Comparison of ENCODE assay signal across 26 mouse cellular contexts in the genomic region with DNA sequence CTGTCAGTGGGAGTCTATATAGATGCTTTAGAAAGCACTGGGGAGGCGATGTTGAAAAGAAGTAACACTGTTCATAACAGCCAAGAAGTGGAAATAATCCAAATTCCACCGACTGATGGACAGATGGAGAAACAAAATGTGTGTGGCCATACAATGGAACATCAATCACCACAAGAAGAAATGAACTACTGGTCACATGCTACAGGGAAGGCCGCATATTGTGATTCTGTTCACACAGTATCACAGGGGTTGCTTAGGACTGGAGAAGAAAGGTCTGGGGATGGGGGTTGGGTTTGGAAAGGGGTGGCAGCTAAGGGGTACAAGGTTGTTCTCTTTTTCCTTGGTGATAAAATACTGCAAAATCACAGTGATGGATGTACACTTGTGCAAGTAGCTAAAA. TPM values are rescaled to one million over a fixed set of nuclear protein-coding genes. Genes with fewer than 3 reads are reported as not detected.
DNase-seq lines count a peak whose midpoint lies in the region; ATAC-seq and TF ChIP-seq lines count a peak whose summit lies in the region.
"Had no signal": no experiment of that assay in that cellular context is flagged by ENCODE, and none has a peak within 500 bp of the region (broad histone marks: within the 10 kb centered on the region; RNA-seq: fewer than 3 reads in every experiment).

No protein-coding gene starts in this region.

- 0 out of 2 replicates have a peak, but pooled peaks have one; percentile 46 for ATAC-seq in kidney, embryonic 14.5 days (ENCODE audit: low FRiP score, low TSS enrichment)
- peak; percentile 74; the same call in 1 of the 2 replicates for ATAC-seq in forebrain, embryonic 13.5 days
- ATAC-seq in forebrain, postnatal 0 days = peak; percentile 73
- ATAC-seq in granulocyte monocyte progenitor cell, adult 5-6 weeks (replicated peaks; ENCODE audit: poor library complexity, severe bottlenecking) = no peak
- ATAC-seq: hindbrain, embryonic 16.5 days had no signal

- H3K36me3 ChIP-seq in kidney, embryonic 14.5 days (ENCODE audit: control insufficient read depth, insufficient read depth, low read length) = no peaks in the 10 kb centered on the region; the same call in 1 of the 2 replicates
- H3K36me3 ChIP-seq in forebrain, embryonic 13.5 days (ENCODE audit: poor library complexity, severe bottlenecking) = no peaks in the 10 kb centered on the region
- no peaks in the 10 kb centered on the region for H3K36me3 ChIP-seq in forebrain, postnatal 0 days (ENCODE audit: insufficient read depth)

- H3K9ac ChIP-seq in kidney, embryonic 14.5 days (ENCODE audit: low read depth, low read length) = no peak overlapping the region
- no peak overlapping the region for H3K9ac ChIP-seq in forebrain, embryonic 13.5 days
- no peak overlapping the region for H3K9ac ChIP-seq in forebrain, postnatal 0 days
- H3K9ac ChIP-seq: heart, embryonic 13.5 days had no signal

- no peak overlapping the region for H3K4me2 ChIP-seq in kidney, embryonic 14.5 days (replicated peaks; ENCODE audit: low read depth, low read length)
- H3K4me2 ChIP-seq in forebrain, embryonic 13.5 days = no peak overlapping the region
- H3K4me2 ChIP-seq in forebrain, postnatal 0 days (ENCODE audit: low read depth) = no peak overlapping the region
- H3K4me2 ChIP-seq: heart, embryonic 13.5 days had no signal

- DNase-seq in kidney, adult 8-10 months = no peak
- peak; percentile 67 for DNase-seq in brain, embryonic 14.5 days (ENCODE audit: low read depth)
- no peak for DNase-seq in forebrain, postnatal 0 days
- no peak for DNase-seq in heart, adult 11 months
- DNase-seq in lung, postnatal 36 days = no peak
- DNase-seq: adrenal gland, adult 2 months; adrenal gland, postnatal 25 days; cerebellum, adult 11-12 months; cerebellum, adult 9-10 months; cerebellum, postnatal 36 days; gastrocnemius, postnatal 36 days; heart, postnatal 36 days; kidney, adult 11 months had no signal

- no peaks in the 10 kb centered on the region for H3K27me3 ChIP-seq in kidney, embryonic 14.5 days (ENCODE audit: control insufficient read depth, insufficient read depth, low read length)
- no peaks in the 10 kb centered on the region for H3K27me3 ChIP-seq in forebrain, embryonic 13.5 days
- no peaks in the 10 kb centered on the region for H3K27me3 ChIP-seq in forebrain, postnatal 0 days (ENCODE audit: insufficient read depth, low read length)
- H3K27me3 ChIP-seq: heart, embryonic 13.5 days had no signal

- H3K4me3 ChIP-seq in kidney, embryonic 14.5 days (ENCODE audit: low read length) = no peak overlapping the region
- H3K4me3 ChIP-seq in forebrain, embryonic 13.5 days = no peak overlapping the region
- no peak overlapping the region for H3K4me3 ChIP-seq in forebrain, postnatal 0 days (ENCODE audit: low read depth, low read length)
- H3K4me3 ChIP-seq: embryonic facial prominence, embryonic 10.5 days; heart, embryonic 13.5 days had no signal

- no peak for TF ChIP-seq POLR2A in brain, embryonic 14.5 days (IDR thresholded peaks at IDR 0.05; ENCODE audit: borderline replicate concordance, extremely low read depth, insufficient read depth, insufficient read length, poor library complexity, severe bottlenecking)

- WGBS in kidney, embryonic 14.5 days = 77% methylated on average over 3 of the region's 3 CpGs
- 37% methylated on average over 3 of the region's 3 CpGs for WGBS in forebrain, embryonic 13.5 days
- WGBS in forebrain, postnatal 0 days = 19% methylated on average over 3 of the region's 3 CpGs

- H3K27ac ChIP-seq in kidney, embryonic 14.5 days (ENCODE audit: low read depth, low read length) = no peak overlapping the region
- no peak overlapping the region for H3K27ac ChIP-seq in forebrain, embryonic 13.5 days
- H3K27ac ChIP-seq in forebrain, postnatal 0 days (ENCODE audit: low read depth, low read length) = no peak overlapping the region
- H3K27ac ChIP-seq: embryonic facial prominence, embryonic 10.5 days; heart, embryonic 13.5 days had no signal

- TF ChIP-seq CTCF in brain, embryonic 14.5 days (IDR thresholded peaks at IDR 0.05; ENCODE audit: borderline replicate concordance, extremely low read depth, insufficient read depth, insufficient read length) = no peak
- no peak for TF ChIP-seq CTCF in forebrain, postnatal 0 days (IDR thresholded peaks at IDR 0.05; ENCODE audit: low read depth)

- H3K4me1 ChIP-seq in kidney, embryonic 14.5 days (ENCODE audit: control insufficient read depth, insufficient read depth, low read length) = 0 out of 2 replicates have a peak, but pooled peaks cover 5% of the 10 kb centered on the region
- peaks cover 16% of the 10 kb centered on the region; the same call in 1 of the 2 replicates for H3K4me1 ChIP-seq in forebrain, embryonic 13.5 days
- no peaks in the 10 kb centered on the region for H3K4me1 ChIP-seq in forebrain, postnatal 0 days (ENCODE audit: insufficient read depth)

- no peaks in the 10 kb centered on the region for H3K9me3 ChIP-seq in kidney, embryonic 14.5 days (ENCODE audit: control insufficient read depth, low read length)
- no peaks in the 10 kb centered on the region for H3K9me3 ChIP-seq in forebrain, embryonic 13.5 days (replicated peaks)
- H3K9me3 ChIP-seq in forebrain, postnatal 0 days (ENCODE audit: low read length) = no peaks in the 10 kb centered on the region
- H3K9me3 ChIP-seq: embryonic facial prominence, embryonic 10.5 days; heart, embryonic 13.5 days had no signal

RNA-seq across cellular contexts. Expression of a gene that starts 9.5 kb away (rescaled TPM):
- 7.1 and 16.4 TPM in 2 replicates for polyA plus RNA-seq in kidney, embryonic 14.5 days (2014; fragmentation: Nextera tagmentation; extraction: Ambion mirVana)
- 3.2 and 4.9 TPM in 2 replicates for polyA plus RNA-seq in brain, embryonic 14.5 days (2012; rRNA removed)
- polyA plus RNA-seq in forebrain, embryonic 13.5 days (2015; fragmentation: Nextera tagmentation; extraction: Ambion mirVana) = 5.3 and 5.4 TPM in 2 replicates
- 15.5 and 19.2 TPM in 2 replicates for total RNA-seq in forebrain, postnatal 0 days (2014; rRNA removed)
- polyA plus RNA-seq in forebrain, postnatal 0 days (2015; fragmentation: Nextera tagmentation; extraction: Ambion mirVana) = 9.7 and 11.9 TPM in 2 replicates
- total RNA-seq in granulocyte monocyte progenitor cell, adult 5-6 weeks (2014; fragmentation: Nextera tagmentation) = 5.8 and 8.3 TPM in 2 replicates
- 4.6 and 4.9 TPM in 2 replicates for total RNA-seq in granulocyte monocyte progenitor cell, adult 5-6 weeks (2017)

RNA-seq across cellular contexts. Expression of a gene that starts 50.8 kb away (rescaled TPM):
- polyA plus RNA-seq in kidney, embryonic 14.5 days (2014; fragmentation: Nextera tagmentation; extraction: Ambion mirVana) = 91.8 and 125 TPM in 2 replicates
- polyA plus RNA-seq in brain, embryonic 14.5 days (2012; rRNA removed) = 34.3 and 45.9 TPM in 2 replicates
- polyA plus RNA-seq in forebrain, embryonic 13.5 days (2015; fragmentation: Nextera tagmentation; extraction: Ambion mirVana) = 112 and 136 TPM in 2 replicates
- total RNA-seq in forebrain, postnatal 0 days (2014; rRNA removed) = 27.4 and 33.2 TPM in 2 replicates
- polyA plus RNA-seq in forebrain, postnatal 0 days (2015; fragmentation: Nextera tagmentation; extraction: Ambion mirVana) = 94.9 and 109 TPM in 2 replicates
- total RNA-seq in granulocyte monocyte progenitor cell, adult 5-6 weeks (2014; fragmentation: Nextera tagmentation) = 87.5 and 95.1 TPM in 2 replicates
- 34.8 and 40.8 TPM in 2 replicates for total RNA-seq in granulocyte monocyte progenitor cell, adult 5-6 weeks (2017)

RNA-seq across cellular contexts. Expression of a gene that starts 55.7 kb away (rescaled TPM):
- polyA plus RNA-seq in kidney, embryonic 14.5 days (2014; fragmentation: Nextera tagmentation; extraction: Ambion mirVana) = not detected in 2 replicates
- not detected in 2 replicates for polyA plus RNA-seq in brain, embryonic 14.5 days (2012; rRNA removed)
- polyA plus RNA-seq in forebrain, embryonic 13.5 days (2015; fragmentation: Nextera tagmentation; extraction: Ambion mirVana) = not detected in 2 replicates
- not detected in 2 replicates for total RNA-seq in forebrain, postnatal 0 days (2014; rRNA removed)
- polyA plus RNA-seq in forebrain, postnatal 0 days (2015; fragmentation: Nextera tagmentation; extraction: Ambion mirVana) = not detected in 2 replicates
- not detected in 2 replicates for total RNA-seq in granulocyte monocyte progenitor cell, adult 5-6 weeks (2014; fragmentation: Nextera tagmentation)
- not detected in 2 replicates for total RNA-seq in granulocyte monocyte progenitor cell, adult 5-6 weeks (2017)
- total RNA-seq: adrenal gland, adult 2 months; adrenal gland, postnatal 25 days; ES-E14; gastrocnemius, adult 8-10 months; gastrocnemius, postnatal 36 days; heart, adult 8-10 months; heart, postnatal 36 days had no signal
- polyA plus RNA-seq: adrenal gland, adult 2 months; embryonic facial prominence, embryonic 10.5 days; embryonic facial prominence, embryonic 14.5 days; heart, embryonic 13.5 days; heart, postnatal 0 days; hindbrain, embryonic 11.5 days; hindbrain, embryonic 16.5 days; intestine, embryonic 14.5 days had no signal

RNA-seq across cellular contexts. Expression of a gene that starts 60.0 kb away (rescaled TPM):
- 0.14 TPM in 1 of 2 replicates, not detected in the other for polyA plus RNA-seq in kidney, embryonic 14.5 days (2014; fragmentation: Nextera tagmentation; extraction: Ambion mirVana)
- polyA plus RNA-seq in brain, embryonic 14.5 days (2012; rRNA removed) = 0.16 and 0.25 TPM in 2 replicates
- not detected in 2 replicates for polyA plus RNA-seq in forebrain, embryonic 13.5 days (2015; fragmentation: Nextera tagmentation; extraction: Ambion mirVana)
- total RNA-seq in forebrain, postnatal 0 days (2014; rRNA removed) = 0.14 and 0.15 TPM in 2 replicates
- polyA plus RNA-seq in forebrain, postnatal 0 days (2015; fragmentation: Nextera tagmentation; extraction: Ambion mirVana) = not detected in 2 replicates
- total RNA-seq in granulocyte monocyte progenitor cell, adult 5-6 weeks (2014; fragmentation: Nextera tagmentation) = not detected in 2 replicates
- not detected in 2 replicates for total RNA-seq in granulocyte monocyte progenitor cell, adult 5-6 weeks (2017)
- total RNA-seq: adrenal gland, postnatal 25 days; ES-E14 had no signal
- polyA plus RNA-seq: adrenal gland, adult 2 months; embryonic facial prominence, embryonic 10.5 days; intestine, embryonic 14.5 days had no signal
